Mouse (Mus musculus) hindbrain, embryonic 14.5 days (tissue): ENCODE results near the gene Pum2. TPM values are rescaled to one million over a fixed set of nuclear protein-coding genes. Genes with fewer than 3 reads are reported as not detected.

ENCODE experiments used
- ATAC-seq: fragments of 200-750 bp; cut with Nextera tagmentation; 2 replicates; pipeline ENCODE4 v1.8.0; 2017; ENCODE audit warnings: moderate number of reproducible peaks, mild to moderate bottlenecking, moderate TSS enrichment, moderate library complexity; ENCODE audit not compliant: low FRiP score
- DNase-seq: peaks from one replicate; pipeline ENCODE4 v3.0.0-alpha.2; 2015; ENCODE audit warnings: low spot score
- H3K27ac ChIP-seq: fragments of 300-500 bp; sonication (generic); 2 replicates; pipeline ENCODE4 v1.5.1; 2014; ENCODE audit warnings: mild to moderate bottlenecking, moderate library complexity
- H3K27me3 ChIP-seq: fragments of 300-500 bp; sonication (generic); 2 replicates; pipeline ENCODE4 v1.6.1; 2014; ENCODE audit warnings: mild to moderate bottlenecking, low read length, mixed read lengths; ENCODE audit not compliant: control insufficient read depth, insufficient read depth
- H3K36me3 ChIP-seq: fragments of 300-500 bp; sonication (generic); replicated peaks from 2 replicates; pipeline ENCODE4 v1.6.1; 2014; ENCODE audit not compliant: control insufficient read depth, insufficient read depth
- H3K4me1 ChIP-seq: fragments of 300-500 bp; sonication (generic); replicated peaks from 2 replicates; pipeline ENCODE4 v1.6.1; 2014; ENCODE audit warnings: antibody characterized with exemption, low read length, mixed read lengths; ENCODE audit not compliant: control insufficient read depth, insufficient read depth
- H3K4me2 ChIP-seq: fragments of 300-500 bp; sonication (generic); replicated peaks from 2 replicates; pipeline ENCODE4 v1.6.1; 2014; ENCODE audit warnings: mild to moderate bottlenecking, moderate library complexity
- H3K4me3 ChIP-seq: fragments of 300-500 bp; sonication (generic); replicated peaks from 2 replicates; pipeline ENCODE4 v1.5.1; 2014; ENCODE audit warnings: mild to moderate bottlenecking, low read length
- H3K9ac ChIP-seq: fragments of 300-500 bp; sonication (generic); 2 replicates; pipeline ENCODE4 v1.6.1; 2014
- H3K9me3 ChIP-seq: fragments of 300-500 bp; sonication (generic); 2 replicates; pipeline ENCODE4 v1.6.1; 2016; ENCODE audit warnings: low read length; ENCODE audit not compliant: control insufficient read depth
- WGBS: fragments of 180-500 bp; shearing (Covaris S2); extraction: QIAGEN DNeasy Blood & Tissue Kit; methylation state at CpG from one replicate; pipeline ENCODE4 v1.1.7; 2014; 5-methylcytosine and 5-hydroxymethylcytosine counted together
- polyA plus RNA-seq: library from polyadenylated mRNA; unstranded; fragments of >200 nt; fragmentation: Nextera tagmentation; extraction: Ambion mirVana; gene quantifications from 2 replicates; pipeline ENCODE4 v1.2.1, GENCODE M21; 2014

Pum2 gene
- polyA plus RNA-seq, 1 experiment from 2014 or later, result 64.9 TPM

DNA sequence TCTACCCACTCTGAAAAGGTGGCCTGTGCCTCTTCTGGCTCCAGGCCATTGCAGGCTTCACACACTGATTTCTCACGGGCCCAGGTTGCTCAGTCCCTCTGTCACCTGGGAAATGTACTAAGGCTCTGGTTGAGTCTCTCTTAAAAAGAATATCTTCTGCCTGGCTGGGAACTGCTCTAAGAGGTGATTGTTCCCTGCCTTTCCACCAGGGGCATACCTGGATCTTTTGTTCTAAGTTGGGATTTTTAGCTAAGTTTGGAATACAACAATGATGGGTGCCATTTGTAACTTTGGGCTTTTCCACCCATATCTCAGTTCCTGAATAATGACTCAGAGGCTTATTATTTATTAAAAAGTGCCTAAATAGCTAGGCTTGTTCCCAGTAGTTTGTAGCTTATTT lies 53.0 kb downstream of the Pum2 start:
- no peak for DNase-seq
- H3K9ac ChIP-seq, result no peak overlapping the region
- WGBS, result 71% methylated on average over 1 of the region's 1 CpGs

DNA sequence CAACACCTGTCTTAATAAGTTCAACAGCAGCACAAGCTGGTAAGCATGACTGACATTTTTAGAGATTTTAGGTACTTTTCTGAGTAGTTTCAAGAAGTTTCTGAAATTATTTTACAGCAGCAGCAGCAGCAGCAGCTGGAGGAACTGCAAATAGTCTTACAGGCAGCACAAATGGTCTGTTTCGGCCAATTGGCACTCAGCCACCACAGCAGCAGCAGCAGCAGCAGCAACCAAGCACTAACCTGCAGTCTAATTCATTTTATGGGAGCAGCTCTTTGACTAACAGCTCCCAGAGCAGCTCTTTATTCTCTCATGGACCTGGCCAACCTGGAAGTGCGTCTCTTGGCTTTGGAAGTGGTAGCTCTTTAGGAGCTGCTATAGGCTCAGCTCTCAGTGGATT lies 54.8 kb downstream of the Pum2 start:
- peaks cover 62% of the 10 kb centered on the region for H3K36me3 ChIP-seq
- no peaks in the 10 kb centered on the region for H3K27me3 ChIP-seq
- H3K4me3 ChIP-seq, result no peak overlapping the region
- no peak overlapping the region for H3K4me2 ChIP-seq
- no peak for DNase-seq
- H3K9ac ChIP-seq, result no peak overlapping the region
- WGBS, result 83% methylated on average over 2 of the region's 2 CpGs
- no peaks in the 10 kb centered on the region for H3K9me3 ChIP-seq
- no peaks in the 10 kb centered on the region for H3K4me1 ChIP-seq
- no peak overlapping the region for H3K27ac ChIP-seq
- no peak for ATAC-seq

More for the DNA sequence above, 53.0 kb downstream of the Pum2 start:
- Histone ChIP-seq H3K27me3 (no peaks in the 10 kb centered on the region), H3K9me3 (no peaks in the 10 kb centered on the region), H3K4me3 (no peak overlapping the region), H3K36me3 (peaks cover 73% of the 10 kb centered on the region), H3K27ac (no peak overlapping the region), H3K4me1 (no peaks in the 10 kb centered on the region), H3K4me2 (no peak overlapping the region)
- no peak for ATAC-seq

DNA sequence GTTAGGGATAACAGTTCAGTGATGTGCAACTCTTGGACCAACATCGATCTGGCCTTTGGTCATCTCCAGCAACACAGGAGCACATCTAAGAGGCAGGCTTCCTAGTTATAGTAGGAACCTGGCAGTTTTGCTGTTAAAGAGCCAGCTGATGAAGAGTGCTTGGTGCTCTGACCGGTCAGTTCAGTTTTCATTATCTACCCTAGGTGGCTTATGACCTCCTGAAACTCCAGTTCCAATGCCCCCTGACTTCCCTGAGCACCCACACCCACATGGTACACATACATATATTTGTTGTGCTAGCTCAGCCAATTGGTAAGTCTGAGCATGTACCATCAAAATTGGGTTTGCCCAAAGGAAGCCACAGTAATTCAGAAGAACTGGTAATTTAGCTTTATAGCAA lies 79.7 kb downstream of the Pum2 start:
- WGBS, result 94% methylated on average over 2 of the region's 2 CpGs
- H3K9me3 ChIP-seq, result no peaks in the 10 kb centered on the region

DNA sequence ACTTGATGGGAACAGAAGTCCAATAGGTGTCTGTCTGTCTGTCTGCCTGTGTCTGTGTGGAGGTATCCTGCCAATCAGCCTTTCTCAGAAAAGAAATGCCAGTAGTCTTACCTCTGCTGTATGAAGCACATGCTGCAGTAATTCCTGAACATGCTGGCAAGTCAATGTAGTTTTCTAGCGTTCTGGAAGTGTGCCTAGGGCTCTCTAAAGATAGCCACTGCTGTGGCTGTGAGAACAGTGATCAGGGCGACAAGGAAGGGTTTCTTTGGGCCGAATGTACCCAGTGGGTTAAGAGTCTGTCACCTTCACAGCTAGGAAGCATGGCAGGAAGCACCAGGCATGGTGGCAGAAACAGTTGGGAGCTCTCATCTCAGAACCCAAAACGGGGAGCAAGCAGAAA lies 80.2 kb downstream of the Pum2 start:
- Histone ChIP-seq H3K9me3 (no peaks in the 10 kb centered on the region), H3K4me1 (no peaks in the 10 kb centered on the region), H3K9ac (no peak overlapping the region), H3K27ac (no peak overlapping the region), H3K4me2 (no peak overlapping the region), H3K27me3 (no peaks in the 10 kb centered on the region), H3K4me3 (no peak overlapping the region), H3K36me3 (peaks cover 56% of the 10 kb centered on the region)
- WGBS, result 94% methylated on average over 4 of the region's 4 CpGs
- no peak for DNase-seq
- no peak for ATAC-seq

More for the DNA sequence above, 79.7 kb downstream of the Pum2 start:
- Histone ChIP-seq H3K4me1 (no peaks in the 10 kb centered on the region), H3K9ac (no peak overlapping the region), H3K27me3 (no peaks in the 10 kb centered on the region), H3K4me3 (no peak overlapping the region), H3K27ac (no peak overlapping the region), H3K4me2 (no peak overlapping the region), H3K36me3 (peaks cover 60% of the 10 kb centered on the region)
- DNase-seq (no peak), ATAC-seq (no peak)

DNA sequence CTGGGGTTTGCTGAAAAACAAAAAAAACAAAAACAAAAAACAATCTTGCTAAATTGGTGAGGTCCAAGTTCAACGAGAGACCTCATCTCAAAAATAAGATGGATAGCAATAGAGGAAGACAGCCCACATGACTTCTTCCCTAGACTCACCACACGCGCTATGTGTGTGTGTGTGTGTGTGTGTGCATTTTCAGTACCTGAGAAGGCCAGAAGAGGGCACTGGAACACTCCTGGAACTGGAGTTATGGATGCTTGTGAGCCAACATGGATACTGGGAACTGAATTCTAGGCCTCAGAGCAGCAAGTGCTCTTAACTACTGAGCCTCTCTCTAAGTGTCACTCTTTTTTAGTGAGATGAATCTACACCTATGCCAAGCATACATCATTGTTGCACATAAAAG lies 84.1 kb downstream of the Pum2 start:
- Histone ChIP-seq H3K4me2 (no peak overlapping the region), H3K4me1 (no peaks in the 10 kb centered on the region), H3K27me3 (no peaks in the 10 kb centered on the region), H3K9me3 (no peaks in the 10 kb centered on the region), H3K36me3 (peaks cover 25% of the 10 kb centered on the region; the same call in 1 of the 2 replicates), H3K27ac (no peak overlapping the region), H3K9ac (no peak overlapping the region), H3K4me3 (no peak overlapping the region)
- DNase-seq, result no peak
- no peak for ATAC-seq
- over 99% methylated on average over 3 of the region's 3 CpGs for WGBS

DNA sequence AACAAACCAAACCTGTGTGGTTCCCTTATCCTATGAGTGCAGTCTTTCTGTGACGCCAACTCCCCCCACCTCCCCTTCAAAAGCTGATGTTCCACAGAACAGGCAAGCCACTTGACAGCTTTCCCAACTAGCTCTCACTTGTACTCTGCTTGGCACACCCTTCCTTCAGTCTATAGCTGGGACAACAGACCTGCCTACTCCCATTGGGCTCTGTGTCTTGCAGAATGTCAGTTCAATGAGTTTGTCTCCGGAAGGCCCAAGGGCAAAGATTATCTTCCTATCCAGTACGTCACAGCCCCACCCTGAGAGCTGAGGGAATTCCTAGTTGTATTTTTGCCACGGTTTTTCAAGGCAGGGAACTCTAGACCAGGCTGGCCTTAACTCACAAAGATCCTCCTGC lies 85.2 kb downstream of the Pum2 start:
- H3K27me3 ChIP-seq, result no peaks in the 10 kb centered on the region
- ATAC-seq, result no peak
- H3K4me3 ChIP-seq, result no peak overlapping the region
- H3K4me1 ChIP-seq, result no peaks in the 10 kb centered on the region
- WGBS, result 86% methylated on average over 4 of the region's 4 CpGs
- peaks cover 15% of the 10 kb centered on the region; the same call in 1 of the 2 replicates for H3K36me3 ChIP-seq
- H3K4me2 ChIP-seq, result no peak overlapping the region
- H3K27ac ChIP-seq, result no peak overlapping the region
- H3K9ac ChIP-seq, result no peak overlapping the region
- DNase-seq, result no peak
- H3K9me3 ChIP-seq, result no peaks in the 10 kb centered on the region

DNA sequence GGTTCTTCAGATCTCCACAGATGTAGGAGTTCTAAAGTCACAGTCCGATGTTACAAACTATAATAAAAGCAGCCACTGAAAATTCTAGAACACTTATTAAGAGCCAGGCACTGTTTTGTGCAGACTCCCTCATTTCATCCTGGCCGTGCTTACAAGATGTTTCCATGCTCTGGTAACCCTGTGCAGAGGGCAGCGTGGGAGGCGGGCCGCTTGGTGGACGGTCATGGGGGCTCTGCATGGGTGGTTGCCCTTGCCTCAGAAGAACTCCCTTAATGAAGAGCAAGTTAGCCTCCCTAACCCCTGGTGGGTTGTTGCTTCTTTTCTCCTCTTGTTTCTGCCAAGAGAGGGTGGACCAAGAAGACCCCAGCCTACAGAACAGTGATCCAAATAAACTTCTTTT lies 85.8 kb downstream of the Pum2 start:
- no peak for ATAC-seq

DNA sequence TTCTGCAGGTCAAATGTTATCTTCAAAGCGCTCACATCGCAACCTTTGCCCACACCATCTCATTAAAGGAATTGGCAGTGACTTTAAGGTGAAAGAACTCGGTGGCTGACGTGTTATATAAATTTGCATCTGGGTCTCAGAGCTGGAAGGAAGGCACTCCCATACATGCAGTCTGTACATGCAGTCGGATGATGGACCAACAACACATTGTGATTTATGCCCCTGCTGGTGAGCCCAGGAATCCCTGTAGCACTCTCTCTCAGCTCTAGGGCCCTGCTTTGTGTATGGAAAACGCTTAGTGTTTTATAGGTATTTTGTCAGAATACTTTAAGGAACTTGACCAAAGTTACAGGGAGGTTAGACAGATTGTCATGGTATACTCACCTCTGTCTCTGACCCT lies 86.6 kb downstream of the Pum2 start:
- ATAC-seq, result no peak
- peaks cover 10% of the 10 kb centered on the region; the same call in 1 of the 2 replicates for H3K36me3 ChIP-seq
- no peak overlapping the region for H3K4me2 ChIP-seq
- no peak overlapping the region for H3K27ac ChIP-seq
- H3K27me3 ChIP-seq, result no peaks in the 10 kb centered on the region
- no peak for DNase-seq
- H3K9me3 ChIP-seq, result no peaks in the 10 kb centered on the region
- 84% methylated on average over 6 of the region's 6 CpGs for WGBS
- no peaks in the 10 kb centered on the region for H3K4me1 ChIP-seq
- H3K9ac ChIP-seq, result no peak overlapping the region
- no peak overlapping the region for H3K4me3 ChIP-seq

More for the DNA sequence above, 85.8 kb downstream of the Pum2 start:
- 69% methylated on average over 6 of the region's 6 CpGs for WGBS
- Histone ChIP-seq H3K9ac (no peak overlapping the region), H3K4me3 (no peak overlapping the region), H3K4me2 (no peak overlapping the region), H3K36me3 (peaks cover 14% of the 10 kb centered on the region; the same call in 1 of the 2 replicates), H3K4me1 (no peaks in the 10 kb centered on the region), H3K27me3 (no peaks in the 10 kb centered on the region), H3K27ac (no peak overlapping the region), H3K9me3 (no peaks in the 10 kb centered on the region)
- DNase-seq, result no peak

DNA sequence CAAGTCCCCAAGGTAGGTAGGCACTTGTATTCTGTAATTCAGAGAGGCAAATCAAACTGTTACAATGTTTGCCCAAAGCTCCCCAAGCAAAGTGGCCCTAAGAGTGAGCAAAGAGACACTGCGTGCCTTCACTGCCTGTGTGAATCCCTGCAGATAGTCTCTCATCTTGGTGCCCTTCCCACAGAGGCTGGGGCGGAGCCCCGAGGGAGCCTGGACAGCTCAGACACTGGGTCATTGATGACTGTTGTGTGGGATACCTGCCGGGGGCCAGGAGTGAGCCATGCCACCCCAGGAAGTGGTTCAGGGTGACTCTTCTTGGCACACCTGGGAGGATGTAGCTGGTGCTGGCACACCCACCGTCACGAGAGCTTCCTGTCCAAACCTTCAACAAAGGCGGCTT lies 87.1 kb downstream of the Pum2 start:
- DNase-seq (no peak), ATAC-seq (0 out of 2 replicates have a peak, but pooled peaks have one; percentile 3)
- 88% methylated on average over 7 of the region's 7 CpGs for WGBS
- Histone ChIP-seq H3K9ac (no peak overlapping the region), H3K36me3 (peaks cover 10% of the 10 kb centered on the region; the same call in 1 of the 2 replicates), H3K4me2 (no peak overlapping the region), H3K27me3 (no peaks in the 10 kb centered on the region), H3K4me1 (no peaks in the 10 kb centered on the region), H3K4me3 (no peak overlapping the region), H3K9me3 (no peaks in the 10 kb centered on the region), H3K27ac (no peak overlapping the region)

DNA sequence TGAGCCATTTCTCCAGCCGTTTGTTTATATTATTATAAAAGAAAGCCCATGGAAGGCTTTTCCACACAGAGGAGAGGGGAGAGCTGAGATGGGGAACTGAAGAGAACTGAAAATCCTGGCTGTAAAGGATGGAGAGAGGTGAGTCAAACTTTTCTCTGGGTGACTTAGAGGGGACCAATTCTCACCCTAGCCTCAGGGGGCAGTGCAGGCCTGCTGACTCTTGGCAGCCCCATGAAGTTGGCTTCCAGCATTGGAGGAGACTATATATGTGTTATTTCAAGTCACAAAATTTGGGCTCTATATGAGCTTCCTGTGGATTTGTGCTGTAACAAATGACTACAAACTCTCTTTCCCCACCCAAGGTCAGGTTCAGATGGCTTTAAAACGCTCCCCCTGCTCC lies 88.7 kb downstream of the Pum2 start:
- Histone ChIP-seq H3K9me3 (no peaks in the 10 kb centered on the region), H3K4me3 (no peak overlapping the region), H3K4me2 (no peak overlapping the region), H3K36me3 (0 out of 2 replicates have a peak, but pooled peaks cover under 1% of the 10 kb centered on the region), H3K4me1 (no peaks in the 10 kb centered on the region), H3K27ac (no peak overlapping the region), H3K9ac (no peak overlapping the region), H3K27me3 (no peaks in the 10 kb centered on the region)
- DNase-seq (no peak), ATAC-seq (no peak)
- 76% methylated on average over 2 of the region's 2 CpGs for WGBS
